ENCODE assay signal across 15 mouse cellular contexts in the genomic region with DNA sequence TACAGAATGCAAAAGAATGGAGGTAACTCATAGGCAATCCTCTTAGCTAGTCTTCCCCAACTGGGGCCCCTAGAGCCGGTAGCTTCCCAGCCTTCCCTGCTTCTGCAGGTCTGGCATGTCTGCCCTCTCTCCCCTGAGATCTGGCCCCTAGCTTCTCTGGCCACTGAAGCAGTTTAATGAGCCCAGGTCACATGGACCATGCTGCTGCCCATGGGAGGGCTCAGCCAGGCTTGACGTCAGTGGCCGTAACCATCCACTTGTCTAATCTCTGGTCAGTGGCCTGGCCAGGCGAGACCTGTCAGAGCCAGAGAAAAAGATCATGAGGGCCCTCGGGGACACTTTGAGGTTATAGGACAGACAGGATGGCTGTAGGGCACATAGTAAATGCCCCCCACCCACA. TPM values are rescaled to one million over a fixed set of nuclear protein-coding genes. Genes with fewer than 3 reads are reported as not detected.
A peak's percentile ranks its signal among the peaks of the same experiment; 100 is the strongest.
DNase-seq lines count a peak whose midpoint lies in the region; ATAC-seq and TF ChIP-seq lines count a peak whose summit lies in the region.
"Had no signal": no experiment of that assay in that cellular context is flagged by ENCODE, and none has a peak within 500 bp of the region (broad histone marks: within the 10 kb centered on the region; RNA-seq: fewer than 3 reads in every experiment).

No protein-coding gene starts in this region.

- no peak overlapping the region for H3K9ac ChIP-seq in kidney, embryonic 14.5 days (ENCODE audit: low read depth, low read length)
- H3K9ac ChIP-seq in forebrain, postnatal 0 days = no peak overlapping the region
- H3K9ac ChIP-seq: embryonic facial prominence, embryonic 13.5 days; forebrain, embryonic 13.5 days; intestine, embryonic 15.5 days had no signal

- peaks cover 34% of the 10 kb centered on the region for H3K4me1 ChIP-seq in kidney, embryonic 14.5 days (ENCODE audit: control insufficient read depth, insufficient read depth, low read length)
- H3K4me1 ChIP-seq in heart, embryonic 10.5 days = peaks cover 54% of the 10 kb centered on the region
- peaks cover 18% of the 10 kb centered on the region for H3K4me1 ChIP-seq in forebrain, postnatal 0 days (ENCODE audit: insufficient read depth)

- H3K4me2 ChIP-seq in kidney, embryonic 14.5 days (replicated peaks; ENCODE audit: low read depth, low read length) = no peak overlapping the region
- no peak overlapping the region for H3K4me2 ChIP-seq in forebrain, postnatal 0 days (ENCODE audit: low read depth)
- H3K4me2 ChIP-seq: embryonic facial prominence, embryonic 13.5 days; forebrain, embryonic 13.5 days; intestine, embryonic 15.5 days had no signal

- H3K36me3 ChIP-seq in kidney, embryonic 14.5 days (ENCODE audit: control insufficient read depth, insufficient read depth, low read length) = no peaks in the 10 kb centered on the region
- H3K36me3 ChIP-seq in heart, embryonic 10.5 days = no peaks in the 10 kb centered on the region
- no peaks in the 10 kb centered on the region for H3K36me3 ChIP-seq in forebrain, postnatal 0 days (ENCODE audit: insufficient read depth)
- H3K36me3 ChIP-seq: embryonic facial prominence, embryonic 13.5 days; intestine, embryonic 15.5 days had no signal

- 32% methylated on average over 5 of the region's 5 CpGs for WGBS in kidney, embryonic 14.5 days
- 25% methylated on average over 5 of the region's 5 CpGs for WGBS in heart, embryonic 10.5 days
- WGBS in forebrain, postnatal 0 days = 73% methylated on average over 5 of the region's 5 CpGs

- H3K9me3 ChIP-seq in kidney, embryonic 14.5 days (ENCODE audit: control insufficient read depth, low read length) = no peaks in the 10 kb centered on the region
- no peaks in the 10 kb centered on the region for H3K9me3 ChIP-seq in heart, embryonic 10.5 days
- H3K9me3 ChIP-seq in forebrain, postnatal 0 days (ENCODE audit: low read length) = no peaks in the 10 kb centered on the region
- H3K9me3 ChIP-seq: embryonic facial prominence, embryonic 13.5 days; forebrain, embryonic 13.5 days; intestine, embryonic 15.5 days had no signal

- H3K27me3 ChIP-seq in kidney, embryonic 14.5 days (ENCODE audit: control insufficient read depth, insufficient read depth, low read length) = no peaks in the 10 kb centered on the region
- peaks cover 49% of the 10 kb centered on the region for H3K27me3 ChIP-seq in heart, embryonic 10.5 days (ENCODE audit: insufficient read depth, poor library complexity, severe bottlenecking)
- no peaks in the 10 kb centered on the region; the same call in none of the 2 replicates for H3K27me3 ChIP-seq in forebrain, postnatal 0 days (ENCODE audit: insufficient read depth, low read length)

- peak; percentile 73 for DNase-seq in kidney, adult 11 months
- no peak for DNase-seq in heart, embryonic 10.5 days (ENCODE audit: low spot score)
- peak; percentile 78 for DNase-seq in kidney, adult 9 months
- peak; percentile 85 for DNase-seq in skeletal muscle tissue, adult 2 months (ENCODE audit: low read depth, low spot score)
- no peak for DNase-seq in layer of hippocampus, adult 9-11 months
- no peak for DNase-seq in left cerebral cortex, postnatal 10 days (ENCODE audit: extremely low spot score in 1 of 2, low spot score in 2 of 2)
- no peak for DNase-seq in forebrain, postnatal 0 days
- DNase-seq: cerebellum, postnatal 10 days; lung, adult 18-20 months had no signal

- TF ChIP-seq CTCF in forebrain, postnatal 0 days (IDR thresholded peaks at IDR 0.05; ENCODE audit: low read depth) = no peak

- intact Hi-C loops in left cerebral cortex, postnatal 10 days (cut with DNase I) = no loop called here

- ATAC-seq in kidney, embryonic 14.5 days (ENCODE audit: low FRiP score, low TSS enrichment) = no peak
- no peak for ATAC-seq in forebrain, postnatal 0 days
- ATAC-seq: forebrain, embryonic 13.5 days; intestine, embryonic 15.5 days had no signal

- H3K27ac ChIP-seq in kidney, embryonic 14.5 days (ENCODE audit: low read depth, low read length) = no peak overlapping the region
- peak overlapping the region; percentile 67 for H3K27ac ChIP-seq in heart, embryonic 10.5 days
- no peak overlapping the region for H3K27ac ChIP-seq in forebrain, postnatal 0 days (ENCODE audit: low read depth, low read length)
- H3K27ac ChIP-seq: embryonic facial prominence, embryonic 13.5 days; forebrain, embryonic 13.5 days; intestine, embryonic 15.5 days had no signal

- H3K4me3 ChIP-seq in kidney, embryonic 14.5 days (ENCODE audit: low read length) = no peak overlapping the region
- no peak overlapping the region for H3K4me3 ChIP-seq in heart, embryonic 10.5 days
- no peak overlapping the region for H3K4me3 ChIP-seq in forebrain, postnatal 0 days (ENCODE audit: low read depth, low read length)
- H3K4me3 ChIP-seq: embryonic facial prominence, embryonic 13.5 days; forebrain, embryonic 13.5 days; intestine, embryonic 15.5 days had no signal

RNA-seq across cellular contexts. Expression of a gene that starts 0.9 kb away (rescaled TPM):
- polyA plus RNA-seq in kidney, embryonic 14.5 days (2014; fragmentation: Nextera tagmentation; extraction: Ambion mirVana) = 4.8 and 6.5 TPM in 2 replicates
- 4.2 and 4.5 TPM in 2 replicates for polyA plus RNA-seq in heart, embryonic 10.5 days (2016; fragmentation: Nextera tagmentation; extraction: Ambion mirVana)
- 10 to 100 TPM; 84.1 to 90.3 TPM for total RNA-seq in left cerebral cortex, postnatal 10 days (2021)
- 43.5 and 60.9 TPM in 2 replicates for total RNA-seq in forebrain, postnatal 0 days (2014; rRNA removed)
- polyA plus RNA-seq in forebrain, postnatal 0 days (2015; fragmentation: Nextera tagmentation; extraction: Ambion mirVana) = 38.7 and 39.8 TPM in 2 replicates
- total RNA-seq: megakaryocyte, adult 5-6 weeks; MEL had no signal

RNA-seq across cellular contexts. Expression of a gene that starts 9.3 kb away (rescaled TPM):
- 4.7 and 5.3 TPM in 2 replicates for polyA plus RNA-seq in kidney, embryonic 14.5 days (2014; fragmentation: Nextera tagmentation; extraction: Ambion mirVana)
- polyA plus RNA-seq in heart, embryonic 10.5 days (2016; fragmentation: Nextera tagmentation; extraction: Ambion mirVana) = 1.2 and 3.2 TPM in 2 replicates
- total RNA-seq in left cerebral cortex, postnatal 10 days (2021) = under 1 TPM; 0.32 to 0.93 TPM
- 0.24 TPM in 1 of 2 replicates, not detected in the other for total RNA-seq in forebrain, postnatal 0 days (2014; rRNA removed)
- 0.73 and 1.8 TPM in 2 replicates for polyA plus RNA-seq in forebrain, postnatal 0 days (2015; fragmentation: Nextera tagmentation; extraction: Ambion mirVana)
- total RNA-seq: megakaryocyte, adult 5-6 weeks had no signal

RNA-seq across cellular contexts. Expression of a gene that starts 35.1 kb away (rescaled TPM):
- 386 and 445 TPM in 2 replicates for polyA plus RNA-seq in kidney, embryonic 14.5 days (2014; fragmentation: Nextera tagmentation; extraction: Ambion mirVana)
- polyA plus RNA-seq in heart, embryonic 10.5 days (2016; fragmentation: Nextera tagmentation; extraction: Ambion mirVana) = 359 and 404 TPM in 2 replicates
- 100 to 1,000 TPM; 229 to 244 TPM for total RNA-seq in left cerebral cortex, postnatal 10 days (2021)
- total RNA-seq in forebrain, postnatal 0 days (2014; rRNA removed) = 200 and 223 TPM in 2 replicates
- polyA plus RNA-seq in forebrain, postnatal 0 days (2015; fragmentation: Nextera tagmentation; extraction: Ambion mirVana) = 267 and 287 TPM in 2 replicates

RNA-seq across cellular contexts. Expression of a gene that starts 40.0 kb away (rescaled TPM):
- polyA plus RNA-seq in kidney, embryonic 14.5 days (2014; fragmentation: Nextera tagmentation; extraction: Ambion mirVana) = 32.4 and 38.4 TPM in 2 replicates
- polyA plus RNA-seq in heart, embryonic 10.5 days (2016; fragmentation: Nextera tagmentation; extraction: Ambion mirVana) = 4.7 and 13.2 TPM in 2 replicates
- total RNA-seq in left cerebral cortex, postnatal 10 days (2021) = 10 to 100 TPM; 14.3 to 19.2 TPM
- total RNA-seq in forebrain, postnatal 0 days (2014; rRNA removed) = 56.6 and 61.4 TPM in 2 replicates
- polyA plus RNA-seq in forebrain, postnatal 0 days (2015; fragmentation: Nextera tagmentation; extraction: Ambion mirVana) = 7.1 and 7.8 TPM in 2 replicates
- total RNA-seq: megakaryocyte, adult 5-6 weeks; MEL had no signal

Comparison
In these comparisons a context has a peak if more than half of its experiments do, and no peak if none do; other contexts are left out.
1. DNase-seq: peak in kidney, adult 11 months (single experiment), kidney, adult 9 months (single experiment) and skeletal muscle tissue, adult 2 months (single experiment); none in heart, embryonic 10.5 days (single experiment), layer of hippocampus, adult 9-11 months (single experiment), left cerebral cortex, postnatal 10 days (0 of 2) and forebrain, postnatal 0 days (single experiment).